ENCODE assay signal across 18 mouse cellular contexts in genomic region chr15:95746955-95747931, GRCm38 (mm10). TPM values are rescaled to one million over a fixed set of nuclear protein-coding genes. Genes with fewer than 3 reads are reported as not detected.
DNase-seq lines count a peak whose midpoint lies in the region; ATAC-seq and TF ChIP-seq lines count a peak whose summit lies in the region.
"Had no signal": no experiment of that assay in that cellular context is flagged by ENCODE, and none has a peak within 500 bp of the region (broad histone marks: within the 10 kb centered on the region; RNA-seq: fewer than 3 reads in every experiment).

No protein-coding gene starts in this region.

- DNase-seq in kidney, postnatal 0 days (ENCODE audit: low spot score) = peak; percentile 40
- DNase-seq in kidney, adult 2 months = no peak
- no peak for DNase-seq in limb, embryonic 11.5 days (ENCODE audit: low spot score)
- DNase-seq in limb, embryonic 10.5 days (ENCODE audit: low spot score) = no peak
- no peak for DNase-seq in MEL (ENCODE audit: low read depth, low spot score)
- no peak for DNase-seq in limb, embryonic 14.5 days (ENCODE audit: low spot score)
- DNase-seq: adrenal gland, postnatal 14 days; cerebellum, adult 11-12 months; cerebellum, adult 9-10 months; cerebellum, postnatal 36 days; gastrocnemius, postnatal 36 days; heart, adult 11 months; heart, postnatal 36 days had no signal

- no peak overlapping the region for H3K27ac ChIP-seq in kidney, postnatal 0 days
- no peak overlapping the region for H3K27ac ChIP-seq in kidney, adult 2 months (ENCODE audit: insufficient read depth, low read depth, low read length)
- no peak overlapping the region for H3K27ac ChIP-seq in limb, embryonic 11.5 days (replicated peaks; ENCODE audit: low read depth, low read length)
- no peak overlapping the region for H3K27ac ChIP-seq in limb, embryonic 10.5 days
- H3K27ac ChIP-seq in MEL (ENCODE audit: control insufficient read depth, low read depth, low read length) = no peak overlapping the region
- H3K27ac ChIP-seq in limb, embryonic 14.5 days (replicated peaks; ENCODE audit: low read depth, low read length) = no peak overlapping the region
- no peak overlapping the region for H3K27ac ChIP-seq in hindbrain, embryonic 13.5 days
- no peak overlapping the region for H3K27ac ChIP-seq in midbrain, embryonic 15.5 days
- H3K27ac ChIP-seq: forebrain, embryonic 15.5 days; heart, embryonic 13.5 days had no signal

- TF ChIP-seq POLR2A in kidney, adult 2 months (IDR thresholded peaks at IDR 0.05; ENCODE audit: low read depth, low read length) = no peak
- no peak for TF ChIP-seq POLR2A in MEL (IDR thresholded peaks at IDR 0.05; ENCODE audit: control insufficient read depth in 1 of 2, insufficient read depth in 1 of 2, low read depth in 1 of 2, low read length in 2 of 2, poor library complexity in 1 of 2)
- TF ChIP-seq POLR2A in limb, embryonic 14.5 days (IDR thresholded peaks at IDR 0.05; ENCODE audit: borderline replicate concordance, extremely low read depth, insufficient read depth, insufficient read length) = no peak

- no peaks in the 10 kb centered on the region for H3K36me3 ChIP-seq in kidney, postnatal 0 days (ENCODE audit: insufficient read depth, low read length)
- no peaks in the 10 kb centered on the region for H3K36me3 ChIP-seq in kidney, adult 2 months (ENCODE audit: control insufficient read depth, insufficient read depth, low read length)
- H3K36me3 ChIP-seq in limb, embryonic 11.5 days (ENCODE audit: control insufficient read depth, insufficient read depth, low read length) = no peaks in the 10 kb centered on the region
- H3K36me3 ChIP-seq in limb, embryonic 10.5 days = no peaks in the 10 kb centered on the region
- H3K36me3 ChIP-seq in MEL (ENCODE audit: control insufficient read depth in 1 of 2, insufficient read depth in 2 of 2, low read length in 2 of 2) = peaks cover 0 to 2% of the 10 kb centered on the region in 2 experiments; a peak in 1 of 4 replicates
- H3K36me3 ChIP-seq in limb, embryonic 14.5 days (ENCODE audit: control insufficient read depth, insufficient read depth, low read length) = no peaks in the 10 kb centered on the region
- H3K36me3 ChIP-seq in hindbrain, embryonic 13.5 days = no peaks in the 10 kb centered on the region
- H3K36me3 ChIP-seq in midbrain, embryonic 15.5 days (replicated peaks) = no peaks in the 10 kb centered on the region
- H3K36me3 ChIP-seq: forebrain, embryonic 15.5 days; heart, embryonic 13.5 days had no signal

- no peak overlapping the region for H3K4me2 ChIP-seq in kidney, postnatal 0 days (ENCODE audit: low read length)
- H3K4me2 ChIP-seq in limb, embryonic 11.5 days (ENCODE audit: low read depth, severe bottlenecking) = no peak overlapping the region
- H3K4me2 ChIP-seq in limb, embryonic 14.5 days (replicated peaks; ENCODE audit: low read depth, low read length, severe bottlenecking) = no peak overlapping the region
- no peak overlapping the region for H3K4me2 ChIP-seq in hindbrain, embryonic 13.5 days
- no peak overlapping the region for H3K4me2 ChIP-seq in midbrain, embryonic 15.5 days
- H3K4me2 ChIP-seq: forebrain, embryonic 15.5 days; heart, embryonic 13.5 days had no signal

- peak; percentile 23 to 63; a peak in 2 of 4 replicates for TF ChIP-seq EP300 in MEL (IDR thresholded peaks at IDR 0.05; ENCODE audit: low read depth in 1 of 2, low read length in 2 of 2)

- WGBS in kidney, postnatal 0 days = 72% methylated on average over 16 of the region's 16 CpGs
- 72% methylated on average over 16 of the region's 16 CpGs for WGBS in kidney, adult 2 months
- 86% methylated on average over 16 of the region's 16 CpGs for WGBS in limb, embryonic 11.5 days
- WGBS in limb, embryonic 10.5 days = 90% methylated on average over 16 of the region's 16 CpGs
- whole genome bisulfite sequencing in limb, embryonic 14.5 days = 80% methylated on average over 16 of the region's 16 CpGs
- WGBS in hindbrain, embryonic 13.5 days = 87% methylated on average over 16 of the region's 16 CpGs
- 84% methylated on average over 16 of the region's 16 CpGs for WGBS in midbrain, embryonic 15.5 days

- no peaks in the 10 kb centered on the region for H3K79me2 ChIP-seq in MEL (ENCODE audit: control insufficient read depth, insufficient read depth, low read length, poor library complexity)

- no peak for TF ChIP-seq RAD21 in MEL (IDR thresholded peaks at IDR 0.05; ENCODE audit: low read depth, low read length)

- H3K9ac ChIP-seq in kidney, postnatal 0 days (ENCODE audit: low read depth, low read length) = no peak overlapping the region
- no peak overlapping the region for H3K9ac ChIP-seq in limb, embryonic 11.5 days (ENCODE audit: low read length)
- H3K9ac ChIP-seq in MEL (ENCODE audit: control insufficient read depth, low read depth, low read length, poor library complexity, severe bottlenecking) = no peak overlapping the region
- no peak overlapping the region for H3K9ac ChIP-seq in limb, embryonic 14.5 days (ENCODE audit: low read depth, low read length, severe bottlenecking)
- no peak overlapping the region for H3K9ac ChIP-seq in hindbrain, embryonic 13.5 days
- H3K9ac ChIP-seq in midbrain, embryonic 15.5 days = no peak overlapping the region
- H3K9ac ChIP-seq: forebrain, embryonic 15.5 days; heart, embryonic 13.5 days had no signal

- H3K9me3 ChIP-seq in kidney, postnatal 0 days (replicated peaks; ENCODE audit: low read length) = no peaks in the 10 kb centered on the region
- no peaks in the 10 kb centered on the region for H3K9me3 ChIP-seq in limb, embryonic 11.5 days (ENCODE audit: control insufficient read depth, low read length)
- H3K9me3 ChIP-seq in limb, embryonic 10.5 days (replicated peaks) = no peaks in the 10 kb centered on the region
- no peaks in the 10 kb centered on the region for H3K9me3 ChIP-seq in MEL (replicated peaks; ENCODE audit: insufficient read depth, low read length)
- H3K9me3 ChIP-seq in limb, embryonic 14.5 days (ENCODE audit: control insufficient read depth, low read length) = no peaks in the 10 kb centered on the region
- H3K9me3 ChIP-seq in hindbrain, embryonic 13.5 days = no peaks in the 10 kb centered on the region
- H3K9me3 ChIP-seq in midbrain, embryonic 15.5 days = no peaks in the 10 kb centered on the region
- H3K9me3 ChIP-seq: forebrain, embryonic 15.5 days; heart, embryonic 13.5 days had no signal

- no peaks in the 10 kb centered on the region for H3K4me1 ChIP-seq in kidney, postnatal 0 days (replicated peaks; ENCODE audit: insufficient read depth, low read length)
- no peaks in the 10 kb centered on the region for H3K4me1 ChIP-seq in kidney, adult 2 months (ENCODE audit: control insufficient read depth, insufficient read depth, low read length)
- no peaks in the 10 kb centered on the region for H3K4me1 ChIP-seq in limb, embryonic 11.5 days (ENCODE audit: control insufficient read depth, insufficient read depth, low read length)
- peaks cover 5% of the 10 kb centered on the region; the same call in 1 of the 2 replicates for H3K4me1 ChIP-seq in limb, embryonic 10.5 days
- H3K4me1 ChIP-seq in MEL (ENCODE audit: control insufficient read depth in 1 of 2, insufficient read depth in 2 of 2, low read length in 2 of 2) = peaks cover 3 to 11% of the 10 kb centered on the region in 2 experiments; a peak in 2 of 4 replicates
- H3K4me1 ChIP-seq in limb, embryonic 14.5 days (ENCODE audit: control insufficient read depth, insufficient read depth, low read length) = no peaks in the 10 kb centered on the region
- H3K4me1 ChIP-seq in hindbrain, embryonic 13.5 days (replicated peaks) = peaks cover 3% of the 10 kb centered on the region; the same call in 1 of the 2 replicates
- no peaks in the 10 kb centered on the region; the same call in 1 of the 2 replicates for H3K4me1 ChIP-seq in midbrain, embryonic 15.5 days

- no peak for ATAC-seq in kidney, postnatal 0 days (replicated peaks; ENCODE audit: low FRiP score, low read depth)
- ATAC-seq in limb, embryonic 11.5 days (ENCODE audit: insufficient number of reproducible peaks, low FRiP score, low TSS enrichment, low read depth) = peak; percentile 62; the same call in 1 of the 2 replicates
- peak; percentile 84 for ATAC-seq in limb, embryonic 14.5 days (ENCODE audit: low FRiP score, low read depth)
- ATAC-seq in hindbrain, embryonic 13.5 days (ENCODE audit: low FRiP score) = no peak
- ATAC-seq in midbrain, embryonic 15.5 days (replicated peaks) = no peak
- ATAC-seq: forebrain, embryonic 15.5 days; hindbrain, embryonic 16.5 days had no signal

- TF ChIP-seq CTCF in kidney, postnatal 0 days (IDR thresholded peaks at IDR 0.05; ENCODE audit: low read depth) = no peak
- TF ChIP-seq CTCF in kidney, adult 2 months (conservative IDR thresholded peaks at IDR 0.05; ENCODE audit: insufficient read depth, insufficient read length, low read depth, low read length) = no peak
- TF ChIP-seq CTCF in MEL (IDR thresholded peaks at IDR 0.05 in 2 of 3, conservative IDR thresholded peaks at IDR 0.05 in 1 of 3; ENCODE audit: control insufficient read depth in 1 of 3, insufficient read depth in 1 of 3, low read depth in 2 of 3, low read length in 3 of 3, poor library complexity in 1 of 3, severe bottlenecking in 1 of 3) = no peak

- H3K4me3 ChIP-seq in kidney, postnatal 0 days (replicated peaks; ENCODE audit: low read depth, low read length) = no peak overlapping the region
- no peak overlapping the region for H3K4me3 ChIP-seq in kidney, adult 2 months (ENCODE audit: insufficient read depth, low read depth, low read length)
- H3K4me3 ChIP-seq in limb, embryonic 11.5 days (ENCODE audit: low read depth, low read length) = no peak overlapping the region
- no peak overlapping the region for H3K4me3 ChIP-seq in limb, embryonic 10.5 days
- H3K4me3 ChIP-seq in MEL (ENCODE audit: control insufficient read depth in 1 of 2, insufficient read depth in 1 of 2, low read depth in 2 of 2, low read length in 2 of 2) = peak overlapping the region in 1 of 2 experiments; percentile 8; a peak in 1 of 4 replicates
- no peak overlapping the region for H3K4me3 ChIP-seq in limb, embryonic 14.5 days (replicated peaks; ENCODE audit: low read length)
- no peak overlapping the region for H3K4me3 ChIP-seq in hindbrain, embryonic 13.5 days
- H3K4me3 ChIP-seq in midbrain, embryonic 15.5 days = no peak overlapping the region
- H3K4me3 ChIP-seq: forebrain, embryonic 15.5 days; heart, embryonic 13.5 days had no signal

- H3K27me3 ChIP-seq in kidney, postnatal 0 days (ENCODE audit: insufficient read depth, low read length) = no peaks in the 10 kb centered on the region
- H3K27me3 ChIP-seq in kidney, adult 2 months (replicated peaks; ENCODE audit: control insufficient read depth, insufficient read depth, low read length) = no peaks in the 10 kb centered on the region
- H3K27me3 ChIP-seq in limb, embryonic 11.5 days (ENCODE audit: control insufficient read depth, insufficient read depth, low read length) = no peaks in the 10 kb centered on the region
- no peaks in the 10 kb centered on the region for H3K27me3 ChIP-seq in limb, embryonic 10.5 days (ENCODE audit: low read depth, poor library complexity, severe bottlenecking)
- H3K27me3 ChIP-seq in MEL (ENCODE audit: control insufficient read depth in 1 of 2, insufficient read depth in 2 of 2, low read length in 2 of 2) = no peaks in the 10 kb centered on the region
- no peaks in the 10 kb centered on the region for H3K27me3 ChIP-seq in limb, embryonic 14.5 days (ENCODE audit: control insufficient read depth, insufficient read depth, low read length)
- H3K27me3 ChIP-seq in hindbrain, embryonic 13.5 days = no peaks in the 10 kb centered on the region
- no peaks in the 10 kb centered on the region for H3K27me3 ChIP-seq in midbrain, embryonic 15.5 days (replicated peaks)
- H3K27me3 ChIP-seq: forebrain, embryonic 15.5 days; heart, embryonic 13.5 days had no signal

RNA-seq across cellular contexts. Expression of gene Ano6, which starts 43.4 kb away (rescaled TPM):
- 35.2 and 39.6 TPM in 2 replicates for polyA plus RNA-seq in kidney, postnatal 0 days (2015; fragmentation: Nextera tagmentation; extraction: Ambion mirVana)
- 40.3 and 47.0 TPM in 2 replicates for polyA plus RNA-seq in kidney, adult 2 months (2012; rRNA removed)
- 41.9 and 51.3 TPM in 2 replicates for polyA plus RNA-seq in limb, embryonic 11.5 days (2014; fragmentation: Nextera tagmentation; extraction: Ambion mirVana)
- 33.5 and 44.6 TPM in 2 replicates for polyA plus RNA-seq in limb, embryonic 10.5 days (2016; fragmentation: Nextera tagmentation; extraction: Ambion mirVana)
- 66.6 and 69.4 TPM in 2 replicates for total RNA-seq in MEL (2012; rRNA removed)
- polyA plus RNA-seq in MEL (2012; ENCODE audit: insufficient read depth in 1 of 2, insufficient read length in 2 of 2, low read depth in 1 of 2, low replicate concordance in 2 of 2, missing spikeins in 1 of 2) = 10 to 100 TPM; 54.8 to 61.4 TPM
- polyA plus RNA-seq in limb, embryonic 14.5 days (2012; rRNA removed) = 42.1 and 46.9 TPM in 2 replicates
- 52.3 and 61.5 TPM in 2 replicates for polyA plus RNA-seq in limb, embryonic 14.5 days (2014; fragmentation: Nextera tagmentation; extraction: Ambion mirVana)
- polyA plus RNA-seq in hindbrain, embryonic 13.5 days (2015; fragmentation: Nextera tagmentation; extraction: Ambion mirVana) = 28.7 and 31.2 TPM in 2 replicates
- polyA plus RNA-seq in midbrain, embryonic 15.5 days (2015; fragmentation: Nextera tagmentation; extraction: Ambion mirVana) = 26.8 and 29.7 TPM in 2 replicates

Comparison
In these comparisons a context has a peak if more than half of its experiments do, and no peak if none do; other contexts are left out.
1. ATAC-seq: peak in limb, embryonic 11.5 days (single experiment) and limb, embryonic 14.5 days (single experiment); none in kidney, postnatal 0 days (single experiment), hindbrain, embryonic 13.5 days (single experiment) and midbrain, embryonic 15.5 days (single experiment).